Mouse (Mus musculus) adrenal gland (tissue): ENCODE data around the gene Cldn20.

Experiments used
- intact Hi-C: fragments of 180-260 bp; cut with DNase I; formaldehyde crosslinking; loops from one replicate; pipeline ENCODE4 v1.15.1; 2025

Cldn20 gene

DNA sequence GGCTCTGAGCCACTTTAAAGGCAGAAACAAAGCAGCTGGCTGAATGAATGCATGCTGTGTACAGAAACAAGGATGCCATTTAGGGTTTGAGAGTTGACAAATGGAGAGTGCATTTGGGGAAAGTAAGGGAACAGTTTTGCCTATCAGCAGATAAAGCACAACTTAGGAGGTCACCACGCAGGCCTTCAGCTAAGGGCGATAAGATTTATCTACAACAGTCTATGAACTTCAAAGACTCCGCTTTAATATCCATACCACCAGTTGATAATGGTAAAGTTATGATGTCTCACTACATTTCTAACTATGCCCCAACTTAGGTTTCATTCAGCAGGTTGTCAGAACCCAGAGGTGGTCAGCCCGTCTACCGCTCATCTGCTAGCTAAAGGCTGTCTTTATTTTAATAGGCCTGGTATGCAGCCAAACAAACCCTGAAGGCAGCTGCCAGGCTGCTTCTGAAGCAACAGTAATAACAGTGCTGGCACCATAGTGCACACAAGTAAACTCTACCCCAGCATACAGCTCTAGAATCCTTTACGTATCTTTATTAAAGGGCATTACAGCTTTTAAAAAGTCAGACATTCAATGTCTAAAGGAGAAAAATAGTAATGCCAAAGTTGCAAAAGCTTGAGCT is 4.4 kb upstream of the Cldn20 start:
- intact Hi-C loops, result no loop called here

DNA sequence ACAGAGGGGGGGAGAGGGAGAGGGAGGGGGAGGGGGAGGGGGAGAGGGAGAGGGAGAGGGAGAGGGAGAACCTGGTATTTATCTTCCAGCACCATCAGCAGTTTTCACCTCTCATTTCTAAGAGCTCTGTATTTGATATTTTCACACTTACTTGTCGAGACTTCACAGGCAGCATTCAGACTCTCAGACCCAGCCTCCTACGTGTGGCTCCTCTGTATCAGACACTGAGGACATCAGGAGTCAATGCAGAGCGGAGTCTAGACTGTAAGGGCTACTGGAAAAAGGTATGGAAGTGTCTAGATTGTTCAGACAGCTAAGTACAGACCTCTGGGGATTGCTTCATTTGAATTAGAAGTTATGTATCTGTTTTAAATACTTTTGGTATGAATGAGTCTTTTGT is 2.8 kb upstream of the Cldn20 start:
- intact Hi-C loops, result no loop called here

DNA sequence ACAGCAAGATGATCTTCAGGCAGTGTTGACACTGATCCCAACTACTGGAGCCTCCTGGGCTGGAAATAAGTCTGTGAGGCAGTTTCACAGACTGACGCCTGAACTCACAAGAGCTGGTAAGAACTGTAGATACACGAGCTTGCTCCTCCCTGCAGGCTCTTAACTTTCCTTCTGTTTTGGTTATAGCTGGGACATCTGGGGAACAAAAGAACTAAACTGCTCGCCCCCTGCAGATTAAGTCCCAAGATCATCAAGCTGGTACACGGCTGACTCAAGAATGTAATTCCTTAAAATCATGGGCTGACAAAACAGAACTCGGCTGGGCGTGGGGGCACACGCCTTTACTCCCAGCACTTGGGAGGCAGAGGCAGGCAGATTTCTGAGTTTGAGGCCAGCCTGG is 1.8 kb upstream of the Cldn20 start:
- intact Hi-C loops, result no loop called here

DNA sequence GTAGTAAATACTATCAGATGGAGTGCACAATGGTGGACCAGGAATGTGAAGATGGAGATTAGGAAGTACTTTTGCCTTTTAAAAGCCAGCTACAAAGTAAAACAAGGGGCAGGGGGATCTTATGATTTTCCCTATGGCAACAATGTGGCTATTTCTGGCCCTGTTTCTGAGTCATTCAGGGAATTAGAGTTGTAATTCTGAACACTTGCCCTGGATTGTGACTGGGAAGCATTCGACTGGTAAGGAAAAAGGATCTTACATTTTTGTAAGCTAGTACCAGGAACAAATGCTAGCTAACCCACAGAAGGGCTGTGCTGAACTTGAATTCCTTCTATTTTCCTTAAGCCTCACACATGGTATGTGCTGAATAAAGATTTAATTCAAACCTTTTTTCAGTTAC is 713 bp upstream of the Cldn20 start:
- intact Hi-C loops, result no loop called here

DNA sequence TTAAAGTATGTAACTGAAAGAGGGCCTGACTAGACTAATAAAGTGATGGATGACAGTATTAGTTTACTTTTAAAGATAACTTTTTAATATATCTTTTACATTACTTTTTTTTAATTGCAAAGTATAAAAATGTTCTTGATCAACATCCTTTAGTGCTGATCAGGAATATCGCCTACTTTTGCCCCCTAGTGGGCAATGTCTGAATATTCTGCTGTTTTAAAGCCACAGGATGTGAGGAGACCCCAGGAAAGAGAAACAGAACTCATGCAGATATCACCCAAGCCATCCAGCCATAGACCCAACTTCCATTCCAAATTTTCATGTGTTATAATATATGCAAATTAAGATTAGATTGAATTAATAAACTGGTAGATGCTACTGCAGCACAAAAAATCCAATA is 1.1 kb downstream of the Cldn20 start:
- intact Hi-C loops, result no loop called here

DNA sequence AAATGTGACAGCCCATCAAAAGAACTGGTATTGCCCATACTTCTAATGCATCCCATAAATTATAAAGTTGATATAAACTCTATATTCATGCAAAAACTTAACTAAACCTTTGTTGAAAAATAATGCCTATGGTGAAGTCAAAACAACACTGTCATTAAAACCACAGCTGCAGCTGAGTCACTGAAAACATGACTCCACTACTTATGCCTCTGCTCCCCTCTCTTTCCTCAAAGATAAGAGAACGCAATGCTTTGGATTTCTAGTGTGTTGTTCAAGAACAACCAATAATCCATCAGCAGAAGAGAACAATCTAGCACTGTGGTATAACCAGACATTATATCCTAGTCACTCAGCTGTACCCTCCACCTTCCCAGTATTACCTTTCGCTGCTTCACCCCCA is 8.0 kb downstream of the Cldn20 start:
- intact Hi-C loops, result no loop called here

DNA sequence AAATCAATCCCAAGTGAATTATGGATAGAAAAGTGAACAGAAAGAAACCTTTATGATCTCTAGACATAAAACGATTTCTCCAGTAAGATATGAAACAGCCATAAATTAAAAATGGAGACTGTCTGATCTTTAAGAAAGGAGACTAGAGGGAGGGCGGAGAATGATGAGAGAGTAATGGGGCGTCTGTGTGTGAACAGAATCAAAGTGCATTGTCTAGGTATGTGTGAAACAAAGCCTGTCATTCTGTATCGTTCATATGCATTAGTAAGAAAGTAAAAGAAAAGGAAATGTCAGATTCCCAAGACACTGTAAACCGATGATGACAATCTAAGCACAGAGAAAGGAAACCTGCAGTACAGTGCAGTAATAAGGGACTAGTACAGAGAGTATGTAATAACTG is 8.7 kb downstream of the Cldn20 start:
- intact Hi-C loops, result no loop called here

DNA sequence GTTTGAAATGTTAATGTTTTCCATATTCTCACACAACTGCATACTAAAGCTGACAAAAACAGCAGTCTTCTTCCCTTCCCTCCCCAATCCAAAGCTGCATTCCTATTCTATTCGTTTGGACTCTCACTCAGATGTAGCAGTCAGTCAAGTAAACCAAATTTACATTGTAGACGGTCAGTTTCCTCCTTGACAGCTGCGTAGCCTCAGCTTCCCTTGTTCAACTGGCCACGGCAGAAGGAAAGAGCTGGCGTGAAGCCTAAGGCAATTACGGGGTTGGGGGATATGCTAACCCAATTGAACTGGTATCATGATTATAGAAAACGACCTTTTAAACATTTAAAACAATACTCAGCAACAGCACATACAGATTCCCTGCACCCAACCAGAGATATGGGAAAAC is 15.4 kb downstream of the Cldn20 start:
- intact Hi-C loops, result no loop called here

DNA sequence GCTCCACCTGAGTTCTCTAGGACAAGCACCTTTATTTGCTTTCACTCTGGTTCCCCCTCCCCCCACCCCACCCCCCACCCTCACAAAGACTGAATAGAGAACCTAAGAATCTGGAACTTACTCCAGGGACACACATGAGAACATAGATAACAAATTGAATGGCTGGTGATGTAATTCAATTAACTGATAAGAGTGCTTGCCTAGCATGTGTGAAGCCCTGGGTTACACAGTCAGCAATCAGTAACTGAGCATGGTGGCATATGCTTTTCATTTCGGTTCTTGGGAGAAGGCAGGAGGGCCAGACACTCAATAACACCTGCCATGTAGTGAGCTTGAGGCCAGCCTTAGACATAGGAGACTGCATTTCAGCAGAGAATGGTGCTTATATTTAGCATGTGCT is 23.9 kb downstream of the Cldn20 start:
- intact Hi-C loops, result no loop called here

DNA sequence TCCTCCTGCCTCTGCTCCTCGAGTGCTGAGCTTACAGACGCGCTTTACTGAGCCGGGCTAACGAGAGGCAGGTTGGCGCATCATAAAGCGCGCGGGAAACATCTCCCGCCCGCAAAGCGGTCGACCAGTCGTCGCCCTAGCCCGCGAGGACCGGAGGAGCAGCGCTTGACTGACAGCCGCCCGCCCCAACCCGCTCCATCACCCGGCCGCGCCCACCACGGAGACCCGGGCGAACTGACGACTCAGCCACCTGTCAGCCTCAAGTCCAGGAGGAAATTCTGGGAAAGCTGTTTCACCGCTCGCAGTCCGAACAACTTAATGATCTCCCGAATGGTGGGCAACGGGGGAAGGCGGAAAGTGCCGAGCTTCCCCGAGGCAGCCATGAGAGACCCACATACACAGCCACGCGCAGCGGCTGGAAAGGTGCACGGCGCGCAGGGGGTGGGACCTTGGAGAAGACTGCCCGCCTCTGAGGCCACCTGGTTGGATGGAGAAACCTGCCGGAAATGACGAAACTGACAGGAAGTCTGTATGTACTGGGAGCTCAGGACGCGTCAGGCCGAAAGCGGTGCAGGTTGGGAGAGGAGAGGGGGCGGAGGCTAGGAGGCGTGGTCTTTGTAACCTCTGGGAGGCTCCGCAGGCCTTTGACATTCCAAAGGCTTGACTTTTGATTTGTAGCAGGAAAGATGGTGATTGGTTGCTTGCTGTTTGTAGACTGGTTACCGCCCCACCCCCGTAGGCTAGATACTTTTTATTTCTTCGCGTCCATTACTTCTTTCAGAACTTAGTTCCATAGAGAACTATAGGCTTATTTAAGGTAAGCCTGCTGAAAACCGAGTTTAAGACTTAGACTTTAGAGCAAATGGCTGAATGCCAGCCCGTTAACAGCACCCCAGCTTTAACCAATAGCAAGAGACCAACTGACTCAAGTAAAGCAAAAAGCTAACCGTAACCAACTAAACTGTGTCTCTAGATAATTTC is 25.3 kb downstream of the Cldn20 start, which contains the start of gene Tfb1m:
TSS of gene Tfb1m (minus strand) at position 451 of the 981 bp plus-strand sequence.
- intact Hi-C loops, result no loop called here

DNA sequence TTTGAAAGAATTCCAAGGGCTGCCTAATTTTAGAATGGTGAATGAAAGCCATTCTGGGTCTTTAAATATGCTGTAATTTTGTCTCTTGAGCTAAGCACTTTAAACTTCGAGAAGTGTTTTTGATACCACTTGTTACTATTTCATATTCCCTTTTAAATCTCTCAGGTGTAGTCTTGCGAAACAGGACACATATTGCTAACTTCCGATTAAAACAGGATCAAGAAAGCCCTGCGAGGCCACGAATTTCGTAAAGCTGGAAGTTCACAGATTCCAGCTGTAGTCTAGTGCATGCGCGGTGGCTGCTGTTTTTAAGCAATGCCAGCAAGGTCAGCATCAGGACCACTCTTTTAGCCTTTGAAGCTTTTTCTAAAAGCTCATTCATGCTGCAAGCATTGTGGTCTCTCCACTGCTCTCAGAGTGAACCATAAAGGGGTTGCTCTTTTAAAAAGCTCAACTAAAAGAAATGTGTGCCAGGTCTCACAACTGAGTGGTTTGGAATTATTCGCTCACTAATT is 26.1 kb downstream of the Cldn20 start:
- intact Hi-C loops, result no loop called here

DNA sequence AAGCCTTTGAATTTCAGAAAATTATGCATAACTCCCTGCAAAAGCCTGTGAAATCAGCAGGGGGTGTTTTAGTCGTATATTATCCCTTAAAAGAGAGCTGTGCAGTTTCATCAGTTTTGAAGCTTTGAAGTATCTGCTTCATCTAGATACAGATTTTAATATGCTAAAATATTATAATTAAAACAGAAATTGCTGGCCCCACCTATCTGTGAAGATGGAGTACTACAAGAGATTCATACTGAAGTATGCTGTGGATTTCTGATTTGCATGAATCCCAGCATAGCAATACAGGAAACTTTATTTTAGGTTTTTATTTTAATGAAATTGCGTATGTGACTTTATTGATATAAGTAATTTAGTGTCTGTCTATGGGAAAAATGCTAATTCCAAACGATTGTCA is 28.2 kb downstream of the Cldn20 start:
- intact Hi-C loops, result no loop called here

DNA sequence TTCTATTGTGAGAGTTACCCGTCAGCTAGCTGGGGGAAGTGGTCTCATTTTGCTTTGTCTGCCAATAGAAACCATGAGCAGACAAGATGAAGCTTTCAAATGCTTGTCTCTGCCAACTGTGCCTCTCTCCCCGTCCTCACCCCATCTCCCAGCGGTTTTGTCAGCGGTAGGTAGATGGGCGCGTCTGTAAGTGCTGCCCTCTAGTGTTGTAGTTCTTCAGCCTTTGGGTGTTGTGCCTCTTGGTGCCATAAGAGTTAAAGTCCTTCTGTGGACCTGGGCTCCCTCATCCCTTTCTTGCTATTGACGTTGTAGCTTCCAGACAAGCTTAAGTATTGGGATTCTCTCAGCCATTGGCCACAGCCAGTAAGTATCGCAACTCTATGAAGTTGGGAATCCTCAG is 30.1 kb downstream of the Cldn20 start:
- intact Hi-C loops, result no loop called here

DNA sequence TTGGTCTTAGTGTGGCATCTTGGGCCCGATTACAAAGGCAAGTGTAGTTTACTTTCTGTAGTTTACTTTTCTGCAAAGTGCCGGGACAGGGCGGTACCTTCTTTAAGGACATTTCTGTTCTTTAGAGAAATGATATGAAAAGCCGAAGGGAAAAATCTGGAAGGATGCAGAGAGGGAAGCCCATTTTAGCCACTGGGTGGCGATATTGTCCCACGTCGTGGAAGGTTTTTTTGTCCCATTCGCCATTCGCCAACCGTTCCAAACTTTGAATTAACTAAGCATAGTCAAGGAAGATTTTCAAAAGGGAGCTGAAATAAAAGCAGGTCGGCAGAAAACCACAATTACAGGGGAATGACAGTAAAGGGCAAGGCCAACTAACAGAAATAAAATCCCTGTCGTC is 38.5 kb downstream of the Cldn20 start:
- intact Hi-C loops, result loop anchor here (2.0 to 5.0 kb wide), 2 partner anchors 222 to 291 kb away; no protein-coding TSS in a partner anchor
